Mouse (Mus musculus): ENCODE results near the gene Gm5565. TPM values are rescaled to one million over a fixed set of nuclear protein-coding genes. Genes with fewer than 3 reads are reported as not detected.
"Not testable (repeated sequence)": the region's sequence is repeated elsewhere in the genome, so short reads cannot be mapped to it uniquely, and the experiment has no call there.

Gene Gm5565
- polyA plus RNA-seq, 1 experiment from 2014 or later: not detected

DNA sequence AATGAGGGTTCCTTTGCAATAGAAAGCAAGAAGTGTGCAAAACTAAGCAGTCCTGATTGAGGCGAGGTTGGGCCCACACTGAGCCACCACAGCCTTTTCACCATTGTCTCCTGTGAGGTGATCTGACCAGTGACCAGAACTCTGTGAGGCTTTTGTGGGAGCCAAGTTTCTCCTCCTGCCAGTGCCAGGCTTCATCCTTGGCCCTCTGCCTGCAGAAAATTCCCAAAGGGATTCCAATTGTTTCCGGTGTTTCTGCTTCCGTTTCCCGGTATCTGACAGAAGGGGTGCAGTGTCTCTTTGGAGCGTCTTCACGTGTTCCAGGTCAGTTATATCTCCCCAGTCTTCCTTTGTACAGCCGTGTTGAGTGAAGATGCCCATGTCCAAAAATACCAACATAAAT is 28.4 kb upstream of the Gm5565 start:
- 86% methylated on average over 7 of the region's 7 CpGs for WGBS

DNA sequence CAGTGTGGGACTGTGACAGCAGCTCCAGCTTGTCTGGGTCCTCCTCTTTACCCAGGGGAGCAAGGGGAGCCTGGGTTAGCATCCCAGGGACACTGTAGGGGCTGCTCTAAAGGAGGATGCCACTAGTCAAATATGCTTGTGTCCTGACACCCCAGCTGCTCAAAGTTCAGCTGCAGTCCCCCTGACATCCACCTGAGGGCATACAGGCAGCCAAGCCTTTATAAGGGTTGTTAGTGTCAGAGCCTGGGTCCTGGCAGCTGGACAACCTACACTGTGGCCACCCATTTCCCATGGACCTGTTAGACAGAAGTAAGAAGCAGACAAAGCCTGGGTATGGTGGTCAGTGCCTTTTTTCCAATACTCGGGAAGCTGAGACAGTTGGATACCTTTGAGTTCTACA is 27.8 kb upstream of the Gm5565 start:
- Histone ChIP-seq H3K27me3 (ENCODE audit: control insufficient read depth, insufficient read depth, low read length) (no peaks in the 10 kb centered on the region), H3K4me2 (ENCODE audit: low read depth) (no peak overlapping the region), H3K9ac (ENCODE audit: low read length) (no peak overlapping the region), H3K27ac (ENCODE audit: low read depth, low read length) (no peak overlapping the region), H3K9me3 (ENCODE audit: control insufficient read depth, low read length) (no peaks in the 10 kb centered on the region), H3K4me3 (ENCODE audit: low read depth, low read length) (no peak overlapping the region), H3K36me3 (ENCODE audit: control insufficient read depth, insufficient read depth, low read length) (no peaks in the 10 kb centered on the region), H3K4me1 (ENCODE audit: control insufficient read depth, insufficient read depth, low read length) (no peaks in the 10 kb centered on the region)
- ATAC-seq (ENCODE audit: insufficient read depth, low FRiP score, low TSS enrichment): no peak
- WGBS: 86% methylated on average over 1 of the region's 1 CpGs
- DNase-seq (ENCODE audit: low spot score): no peak

More for the DNA sequence above, 28.4 kb upstream of the Gm5565 start:
- Histone ChIP-seq H3K4me1 (ENCODE audit: control insufficient read depth, insufficient read depth, low read length) (no peaks in the 10 kb centered on the region), H3K27me3 (ENCODE audit: control insufficient read depth, insufficient read depth, low read length) (no peaks in the 10 kb centered on the region), H3K4me3 (ENCODE audit: low read depth, low read length) (no peak overlapping the region), H3K9me3 (ENCODE audit: control insufficient read depth, low read length) (no peaks in the 10 kb centered on the region), H3K9ac (ENCODE audit: low read length) (no peak overlapping the region), H3K27ac (ENCODE audit: low read depth, low read length) (no peak overlapping the region), H3K36me3 (ENCODE audit: control insufficient read depth, insufficient read depth, low read length) (no peaks in the 10 kb centered on the region), H3K4me2 (ENCODE audit: low read depth) (no peak overlapping the region)
- ATAC-seq (ENCODE audit: insufficient read depth, low FRiP score, low TSS enrichment) (no peak), DNase-seq (ENCODE audit: low spot score) (no peak)

DNA sequence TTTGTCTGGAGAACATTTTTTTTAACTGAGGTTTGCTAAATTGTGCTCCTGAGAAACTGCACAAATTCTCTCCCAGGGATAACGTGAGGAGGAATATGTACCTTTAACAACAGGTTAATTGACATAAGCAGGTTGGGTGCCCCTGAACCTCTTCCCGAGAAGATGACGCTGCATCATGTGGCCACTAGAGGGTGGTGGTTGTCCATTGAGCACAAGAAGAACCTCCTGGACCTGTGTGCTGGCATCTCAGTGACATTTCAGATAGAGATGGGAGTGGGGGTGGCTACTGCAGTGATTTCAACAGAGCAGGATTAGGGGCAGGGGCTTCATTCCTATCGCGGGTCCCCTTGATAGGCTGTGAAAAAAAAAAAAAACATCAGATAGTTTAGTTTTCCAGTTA is 27.1 kb upstream of the Gm5565 start:
- ATAC-seq (ENCODE audit: insufficient read depth, low FRiP score, low TSS enrichment); H3K27ac ChIP-seq (ENCODE audit: low read depth, low read length); H3K9ac ChIP-seq (ENCODE audit: low read length); H3K27me3 ChIP-seq (ENCODE audit: control insufficient read depth, insufficient read depth, low read length); H3K36me3 ChIP-seq (ENCODE audit: control insufficient read depth, insufficient read depth, low read length); H3K4me2 ChIP-seq (ENCODE audit: low read depth); H3K4me1 ChIP-seq (ENCODE audit: control insufficient read depth, insufficient read depth, low read length); H3K9me3 ChIP-seq (ENCODE audit: control insufficient read depth, low read length); H3K4me3 ChIP-seq (ENCODE audit: low read depth, low read length): not testable (repeated sequence)
- 30% methylated on average over 5 of the region's 5 CpGs for WGBS
- peak; percentile 40 for DNase-seq (ENCODE audit: low spot score)

DNA sequence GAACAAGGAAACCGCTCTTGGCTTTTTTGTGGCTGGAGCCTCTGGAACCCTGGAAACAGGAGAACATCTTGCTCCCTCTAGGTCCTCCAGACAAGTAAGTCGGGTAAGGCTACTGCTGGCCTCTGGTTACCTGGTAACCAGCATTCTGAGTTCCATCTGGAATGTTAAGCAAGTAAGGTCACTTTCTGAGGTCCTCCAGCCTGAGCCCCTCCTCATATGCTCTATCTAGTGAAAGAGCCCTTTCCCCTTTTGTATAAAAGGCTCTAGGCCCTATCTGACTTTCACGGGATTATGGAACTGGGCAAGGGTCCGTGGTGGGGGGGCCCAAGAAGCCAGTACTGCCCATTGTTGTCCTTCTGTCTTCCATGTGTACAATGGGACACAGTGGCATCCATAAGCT is 24.9 kb upstream of the Gm5565 start, which contains the start of gene 1700001J03Rik:
1700001J03Rik (minus strand) TSS at position 101 of the 400 bp plus-strand sequence.
- H3K4me1 ChIP-seq (ENCODE audit: control insufficient read depth, insufficient read depth, low read length); H3K27me3 ChIP-seq (ENCODE audit: control insufficient read depth, insufficient read depth, low read length); H3K9ac ChIP-seq (ENCODE audit: low read length); H3K36me3 ChIP-seq (ENCODE audit: control insufficient read depth, insufficient read depth, low read length); DNase-seq (ENCODE audit: low spot score); H3K4me3 ChIP-seq (ENCODE audit: low read depth, low read length); H3K27ac ChIP-seq (ENCODE audit: low read depth, low read length); H3K4me2 ChIP-seq (ENCODE audit: low read depth); H3K9me3 ChIP-seq (ENCODE audit: control insufficient read depth, low read length); ATAC-seq (ENCODE audit: insufficient read depth, low FRiP score, low TSS enrichment): not testable (repeated sequence)
- 81% methylated on average over 4 of the region's 4 CpGs for WGBS

DNA sequence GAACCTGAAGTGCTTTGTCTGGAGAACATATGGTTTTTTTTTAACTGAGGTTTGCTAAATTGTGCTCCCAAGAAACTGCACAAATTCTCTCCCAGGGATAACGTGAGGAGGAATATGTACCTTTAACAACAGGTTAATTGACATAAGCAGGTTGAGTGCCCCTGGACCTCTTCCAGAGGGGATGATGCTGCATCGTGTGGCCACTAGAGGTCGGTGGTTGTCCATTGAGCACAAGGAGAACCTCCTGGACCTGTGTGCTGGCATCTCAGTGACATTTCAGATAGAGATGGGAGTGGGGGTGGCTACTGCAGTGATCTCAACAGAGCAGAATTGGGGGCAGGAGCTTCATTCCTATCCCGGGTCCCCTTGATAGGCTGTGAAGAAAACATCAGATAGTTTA is 12.4 kb upstream of the Gm5565 start:
- WGBS: 54% methylated on average over 4 of the region's 4 CpGs
- not testable (repeated sequence) for ATAC-seq (ENCODE audit: insufficient read depth, low FRiP score, low TSS enrichment); DNase-seq (ENCODE audit: low spot score)

DNA sequence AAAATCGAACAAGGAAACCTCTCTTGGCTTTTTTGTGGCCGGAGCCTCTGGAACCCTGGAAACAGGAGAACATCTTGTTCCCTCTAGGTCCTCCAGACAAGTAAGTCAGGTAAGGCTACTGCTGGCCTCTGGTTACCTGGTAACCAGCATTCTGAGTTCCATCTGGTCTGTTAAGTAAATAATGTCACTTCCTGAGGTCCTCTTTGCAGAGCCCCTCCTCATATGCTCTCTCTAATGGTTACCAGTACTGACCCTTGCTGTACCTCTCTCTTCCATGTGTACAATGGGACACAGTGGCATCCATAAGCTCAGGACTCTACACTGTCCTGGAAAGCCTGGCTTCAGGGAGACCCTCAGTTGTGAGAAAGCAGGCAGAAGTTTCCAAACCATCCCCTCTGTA is 10.3 kb upstream of the Gm5565 start, which contains the start of gene Gm6309:
Gm6309 (minus strand) TSS at position 101 of the 400 bp plus-strand sequence.
- not testable (repeated sequence) for H3K9me3 ChIP-seq (ENCODE audit: control insufficient read depth, low read length); H3K27ac ChIP-seq (ENCODE audit: low read depth, low read length); H3K27me3 ChIP-seq (ENCODE audit: control insufficient read depth, insufficient read depth, low read length); H3K4me3 ChIP-seq (ENCODE audit: low read depth, low read length); H3K9ac ChIP-seq (ENCODE audit: low read length); DNase-seq (ENCODE audit: low spot score); H3K4me2 ChIP-seq (ENCODE audit: low read depth); ATAC-seq (ENCODE audit: insufficient read depth, low FRiP score, low TSS enrichment); H3K36me3 ChIP-seq (ENCODE audit: control insufficient read depth, insufficient read depth, low read length); H3K4me1 ChIP-seq (ENCODE audit: control insufficient read depth, insufficient read depth, low read length)
- WGBS: 92% methylated on average over 2 of the region's 2 CpGs

More for the DNA sequence above, 12.4 kb upstream of the Gm5565 start:
- H3K4me3 ChIP-seq (ENCODE audit: low read depth, low read length); H3K9ac ChIP-seq (ENCODE audit: low read length); H3K27me3 ChIP-seq (ENCODE audit: control insufficient read depth, insufficient read depth, low read length); H3K27ac ChIP-seq (ENCODE audit: low read depth, low read length); H3K9me3 ChIP-seq (ENCODE audit: control insufficient read depth, low read length); H3K4me1 ChIP-seq (ENCODE audit: control insufficient read depth, insufficient read depth, low read length); H3K36me3 ChIP-seq (ENCODE audit: control insufficient read depth, insufficient read depth, low read length); H3K4me2 ChIP-seq (ENCODE audit: low read depth): not testable (repeated sequence)

DNA sequence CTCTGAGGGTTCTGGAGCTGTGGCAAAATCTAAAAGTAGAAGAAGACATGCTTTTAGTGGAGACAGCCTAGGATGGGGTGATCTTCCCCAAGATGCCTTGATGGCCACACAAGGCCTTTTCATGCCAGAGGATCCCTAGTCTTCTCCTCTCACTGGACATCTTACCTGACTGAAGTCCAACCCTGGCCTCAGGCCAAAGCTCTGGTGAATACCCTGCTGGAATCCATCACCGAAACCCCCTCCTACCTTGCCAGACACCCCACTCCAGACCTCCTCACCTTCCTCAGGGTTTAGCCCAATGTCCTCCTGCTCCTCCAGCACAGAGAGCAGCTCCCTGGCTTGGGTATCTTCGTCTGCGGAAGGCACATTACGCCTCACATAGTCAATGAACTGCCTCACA is 2.0 kb downstream of the Gm5565 start:
- H3K27me3 ChIP-seq (ENCODE audit: control insufficient read depth, insufficient read depth, low read length); H3K9ac ChIP-seq (ENCODE audit: low read length); DNase-seq (ENCODE audit: low spot score); H3K36me3 ChIP-seq (ENCODE audit: control insufficient read depth, insufficient read depth, low read length); H3K9me3 ChIP-seq (ENCODE audit: control insufficient read depth, low read length); H3K4me1 ChIP-seq (ENCODE audit: control insufficient read depth, insufficient read depth, low read length); H3K4me3 ChIP-seq (ENCODE audit: low read depth, low read length); H3K4me2 ChIP-seq (ENCODE audit: low read depth); H3K27ac ChIP-seq (ENCODE audit: low read depth, low read length); ATAC-seq (ENCODE audit: insufficient read depth, low FRiP score, low TSS enrichment): not testable (repeated sequence)
- WGBS: 90% methylated on average over 4 of the region's 4 CpGs

DNA sequence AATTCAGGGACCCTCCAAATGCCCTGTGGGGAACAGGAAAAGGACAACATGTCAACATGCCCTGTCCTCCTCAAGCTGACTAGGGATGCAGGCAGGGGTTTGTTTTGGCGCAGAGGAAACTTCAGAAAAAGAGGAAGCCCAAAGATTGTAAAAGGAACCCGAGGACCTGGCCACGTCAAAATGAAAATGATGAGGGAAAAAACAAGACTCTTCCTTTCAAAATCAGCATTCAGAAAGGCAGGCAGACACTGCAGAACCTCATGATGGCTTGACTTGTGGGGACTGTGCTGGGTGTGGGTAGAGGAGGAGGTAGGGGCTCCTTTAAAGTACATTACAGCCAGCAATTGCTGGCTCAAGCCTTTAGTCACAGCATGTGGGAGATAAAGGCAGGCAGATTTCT is 9.9 kb downstream of the Gm5565 start:
- Histone ChIP-seq H3K9ac (ENCODE audit: low read length) (no peak overlapping the region), H3K36me3 (ENCODE audit: control insufficient read depth, insufficient read depth, low read length) (no peaks in the 10 kb centered on the region), H3K27me3 (ENCODE audit: control insufficient read depth, insufficient read depth, low read length) (no peaks in the 10 kb centered on the region), H3K4me2 (ENCODE audit: low read depth) (no peak overlapping the region), H3K27ac (ENCODE audit: low read depth, low read length) (no peak overlapping the region), H3K4me1 (ENCODE audit: control insufficient read depth, insufficient read depth, low read length) (no peaks in the 10 kb centered on the region), H3K4me3 (ENCODE audit: low read depth, low read length) (no peak overlapping the region), H3K9me3 (ENCODE audit: control insufficient read depth, low read length) (peaks cover 2% of the 10 kb centered on the region; the same call in 1 of the 2 replicates)
- 82% methylated on average over 3 of the region's 3 CpGs for WGBS
- DNase-seq (ENCODE audit: low spot score): no peak
- ATAC-seq (ENCODE audit: insufficient read depth, low FRiP score, low TSS enrichment): no peak

DNA sequence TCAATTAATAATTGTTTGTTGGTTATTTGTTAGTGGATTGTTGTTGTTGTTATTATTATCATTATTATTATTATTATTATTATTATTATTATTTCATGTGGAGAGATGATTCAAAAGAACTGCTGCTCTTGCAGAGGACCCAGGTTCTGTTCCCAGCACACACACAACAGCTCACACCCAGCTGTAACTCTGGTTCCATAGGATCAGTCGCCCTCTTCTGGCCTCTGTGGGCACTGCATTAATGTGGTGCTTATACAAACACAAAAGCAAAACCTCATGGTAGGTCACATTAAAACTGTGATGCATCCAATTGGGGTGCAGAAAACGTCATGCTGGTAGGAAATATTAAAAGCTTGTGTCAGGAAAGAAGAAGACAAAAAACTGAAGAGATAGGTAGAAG is 12.4 kb downstream of the Gm5565 start:
- Histone ChIP-seq H3K36me3 (ENCODE audit: control insufficient read depth, insufficient read depth, low read length) (no peaks in the 10 kb centered on the region), H3K9ac (ENCODE audit: low read length) (no peak overlapping the region), H3K9me3 (ENCODE audit: control insufficient read depth, low read length) (no peaks in the 10 kb centered on the region; the same call in 1 of the 2 replicates), H3K4me2 (ENCODE audit: low read depth) (no peak overlapping the region), H3K4me3 (ENCODE audit: low read depth, low read length) (no peak overlapping the region), H3K27me3 (ENCODE audit: control insufficient read depth, insufficient read depth, low read length) (no peaks in the 10 kb centered on the region), H3K4me1 (ENCODE audit: control insufficient read depth, insufficient read depth, low read length) (no peaks in the 10 kb centered on the region), H3K27ac (ENCODE audit: low read depth, low read length) (no peak overlapping the region)
- WGBS: 44% methylated on average over 2 of the region's 2 CpGs
- DNase-seq (ENCODE audit: low spot score) (peak; percentile 43), ATAC-seq (ENCODE audit: insufficient read depth, low FRiP score, low TSS enrichment) (no peak)

Measured in neural tube, embryonic 11.5 days (tissue).